In genomic region chr6:99172589-99172986, GRCm38 (mm10) we compare ENCODE assay signal across 14 mouse cellular contexts.
DNase-seq lines count a peak whose midpoint lies in the region; ATAC-seq and TF ChIP-seq lines count a peak whose summit lies in the region.
"Had no signal": no experiment of that assay in that cellular context is flagged by ENCODE, and none has a peak within 500 bp of the region (broad histone marks: within the 10 kb centered on the region; RNA-seq: fewer than 3 reads in every experiment).

No protein-coding gene starts in this region.

- no peak for TF ChIP-seq POLR2A in kidney, adult 2 months (IDR thresholded peaks at IDR 0.05; ENCODE audit: low read depth, low read length)
- no peak for TF ChIP-seq POLR2A in MEL (IDR thresholded peaks at IDR 0.05; ENCODE audit: control insufficient read depth in 1 of 2, insufficient read depth in 1 of 2, low read depth in 1 of 2, low read length in 2 of 2, poor library complexity in 1 of 2)

- H3K4me1 ChIP-seq in kidney, adult 2 months (ENCODE audit: control insufficient read depth, insufficient read depth, low read length) = peaks cover 3% of the 10 kb centered on the region
- peaks cover 19 to 25% of the 10 kb centered on the region in 2 experiments for H3K4me1 ChIP-seq in MEL (ENCODE audit: control insufficient read depth in 1 of 2, insufficient read depth in 2 of 2, low read length in 2 of 2)
- peaks cover 36% of the 10 kb centered on the region for H3K4me1 ChIP-seq in heart, postnatal 0 days (ENCODE audit: control insufficient read depth, insufficient read depth)
- H3K4me1 ChIP-seq in liver, embryonic 16.5 days (ENCODE audit: control insufficient read depth, low read depth, low read length) = peaks cover 9% of the 10 kb centered on the region

- 92% methylated on average over 6 of the region's 6 CpGs for WGBS in kidney, adult 2 months
- WGBS in heart, postnatal 0 days = 49% methylated on average over 6 of the region's 6 CpGs
- 41% methylated on average over 6 of the region's 6 CpGs for whole genome bisulfite sequencing in liver, embryonic 16.5 days (ENCODE audit: insufficient replicate concordance)

- H3K27ac ChIP-seq in kidney, adult 2 months (ENCODE audit: insufficient read depth, low read depth, low read length) = peak overlapping the region; percentile 16; the same call in 1 of the 2 replicates
- peak overlapping the region; percentile 48 for H3K27ac ChIP-seq in MEL (ENCODE audit: control insufficient read depth, low read depth, low read length)
- peak overlapping the region; percentile 67 for H3K27ac ChIP-seq in heart, postnatal 0 days (ENCODE audit: low read depth)
- H3K27ac ChIP-seq in liver, embryonic 16.5 days (ENCODE audit: low read length) = peak overlapping the region; percentile 82
- H3K27ac ChIP-seq: hindbrain, embryonic 14.5 days; kidney, postnatal 0 days; limb, embryonic 12.5 days; midbrain, embryonic 12.5 days had no signal

- no peak overlapping the region for H3K4me3 ChIP-seq in kidney, adult 2 months (ENCODE audit: insufficient read depth, low read depth, low read length)
- H3K4me3 ChIP-seq in MEL (ENCODE audit: control insufficient read depth in 1 of 2, insufficient read depth in 1 of 2, low read depth in 2 of 2, low read length in 2 of 2) = no peak overlapping the region
- H3K4me3 ChIP-seq in heart, postnatal 0 days (ENCODE audit: low read depth, low read length) = no peak overlapping the region
- no peak overlapping the region; the same call in 1 of the 2 replicates for H3K4me3 ChIP-seq in liver, embryonic 16.5 days (ENCODE audit: low read depth, low read length)
- H3K4me3 ChIP-seq: limb, embryonic 12.5 days; midbrain, embryonic 12.5 days had no signal

- no peak for TF ChIP-seq CTCF in kidney, adult 2 months (conservative IDR thresholded peaks at IDR 0.05; ENCODE audit: insufficient read depth, insufficient read length, low read depth, low read length)
- no peak for TF ChIP-seq CTCF in MEL (IDR thresholded peaks at IDR 0.05 in 2 of 3, conservative IDR thresholded peaks at IDR 0.05 in 1 of 3; ENCODE audit: control insufficient read depth in 1 of 3, insufficient read depth in 1 of 3, low read depth in 2 of 3, low read length in 3 of 3, poor library complexity in 1 of 3, severe bottlenecking in 1 of 3)
- TF ChIP-seq CTCF in heart, postnatal 0 days (IDR thresholded peaks at IDR 0.05; ENCODE audit: low read depth) = no peak

- TF ChIP-seq RAD21 in MEL (IDR thresholded peaks at IDR 0.05; ENCODE audit: low read depth, low read length) = no peak

- TF ChIP-seq EP300 in MEL (IDR thresholded peaks at IDR 0.05; ENCODE audit: low read depth in 1 of 2, low read length in 2 of 2) = peak in 1 of 2 experiments; percentile 32; a peak in 1 of 4 replicates
- no peak for TF ChIP-seq EP300 in heart, postnatal 0 days (IDR thresholded peaks at IDR 0.05; ENCODE audit: low read depth)

- H3K4me2 ChIP-seq in heart, postnatal 0 days (ENCODE audit: low read depth, low read length) = no peak overlapping the region
- peak overlapping the region; percentile 37 for H3K4me2 ChIP-seq in liver, embryonic 16.5 days (ENCODE audit: low read depth, low read length)
- H3K4me2 ChIP-seq: hindbrain, embryonic 14.5 days; limb, embryonic 12.5 days; midbrain, embryonic 12.5 days had no signal

- ATAC-seq in heart, postnatal 0 days (ENCODE audit: insufficient read depth, low read depth) = no peak
- no peak for ATAC-seq in liver, embryonic 16.5 days (ENCODE audit: low read depth)
- ATAC-seq: forebrain, embryonic 14.5 days had no signal

- H3K36me3 ChIP-seq in kidney, adult 2 months (ENCODE audit: control insufficient read depth, insufficient read depth, low read length) = no peaks in the 10 kb centered on the region
- peaks cover 0 to 25% of the 10 kb centered on the region in 2 experiments; a peak in 2 of 4 replicates for H3K36me3 ChIP-seq in MEL (ENCODE audit: control insufficient read depth in 1 of 2, insufficient read depth in 2 of 2, low read length in 2 of 2)
- H3K36me3 ChIP-seq in heart, postnatal 0 days (replicated peaks; ENCODE audit: control insufficient read depth, insufficient read depth, low read length) = no peaks in the 10 kb centered on the region
- H3K36me3 ChIP-seq in liver, embryonic 16.5 days (ENCODE audit: control insufficient read depth, insufficient read depth) = no peaks in the 10 kb centered on the region
- H3K36me3 ChIP-seq: limb, embryonic 12.5 days; midbrain, embryonic 12.5 days had no signal

- no peak overlapping the region for H3K9ac ChIP-seq in MEL (ENCODE audit: control insufficient read depth, low read depth, low read length, poor library complexity, severe bottlenecking)
- no peak overlapping the region for H3K9ac ChIP-seq in heart, postnatal 0 days (replicated peaks; ENCODE audit: low read depth, low read length)
- no peak overlapping the region for H3K9ac ChIP-seq in liver, embryonic 16.5 days (ENCODE audit: low read depth, low read length)
- H3K9ac ChIP-seq: hindbrain, embryonic 14.5 days; limb, embryonic 12.5 days; midbrain, embryonic 12.5 days had no signal

- H3K79me2 ChIP-seq in MEL (ENCODE audit: control insufficient read depth, insufficient read depth, low read length, poor library complexity) = no peaks in the 10 kb centered on the region

- no peak for DNase-seq in kidney, adult 2 months
- DNase-seq in kidney, postnatal 4 days = no peak
- DNase-seq in MEL (ENCODE audit: low read depth, low spot score) = no peak
- no peak for DNase-seq in heart, postnatal 0 days (ENCODE audit: low spot score)
- DNase-seq in layer of hippocampus, adult 18-20 months (ENCODE audit: low spot score in 2 of 2) = no peak
- DNase-seq in kidney, postnatal 14 days = no peak
- DNase-seq: adrenal gland, postnatal 14 days; layer of hippocampus, postnatal 36 days had no signal

- no peaks in the 10 kb centered on the region for H3K9me3 ChIP-seq in MEL (replicated peaks; ENCODE audit: insufficient read depth, low read length)
- no peaks in the 10 kb centered on the region for H3K9me3 ChIP-seq in heart, postnatal 0 days (replicated peaks; ENCODE audit: control insufficient read depth, low read length)
- no peaks in the 10 kb centered on the region for H3K9me3 ChIP-seq in liver, embryonic 16.5 days (replicated peaks; ENCODE audit: control insufficient read depth, low read length)
- H3K9me3 ChIP-seq: limb, embryonic 12.5 days; midbrain, embryonic 12.5 days had no signal

- no peaks in the 10 kb centered on the region for H3K27me3 ChIP-seq in kidney, adult 2 months (replicated peaks; ENCODE audit: control insufficient read depth, insufficient read depth, low read length)
- no peaks in the 10 kb centered on the region for H3K27me3 ChIP-seq in MEL (ENCODE audit: control insufficient read depth in 1 of 2, insufficient read depth in 2 of 2, low read length in 2 of 2)
- H3K27me3 ChIP-seq in heart, postnatal 0 days (ENCODE audit: control insufficient read depth, insufficient read depth, low read length) = no peaks in the 10 kb centered on the region
- H3K27me3 ChIP-seq in liver, embryonic 16.5 days (ENCODE audit: control insufficient read depth, insufficient read depth, low read depth, low read length) = no peaks in the 10 kb centered on the region
- H3K27me3 ChIP-seq: limb, embryonic 12.5 days; midbrain, embryonic 12.5 days had no signal

TF ChIP-seq in MEL, 35 proteins besides CTCF, POLR2A, EP300 and RAD21:
- TF ChIP-seq ELF1 (IDR thresholded peaks at IDR 0.05; ENCODE audit: low read depth, low read length) = 0 out of 2 replicates have a peak, but pooled peaks have one; percentile 13
- TF ChIP-seq MAZ (IDR thresholded peaks at IDR 0.05; ENCODE audit: low read depth, low read length) = no peak
- TF ChIP-seq CHD2 (IDR thresholded peaks at IDR 0.05; ENCODE audit: low read length) = no peak
- no peak for TF ChIP-seq ETS1 (IDR thresholded peaks at IDR 0.05; ENCODE audit: low read depth, low read length)
- TF ChIP-seq E2F4 (IDR thresholded peaks at IDR 0.05; ENCODE audit: borderline replicate concordance, low read depth, low read length) = no peak
- TF ChIP-seq MYC (IDR thresholded peaks at IDR 0.05; ENCODE audit: low read depth, low read length) = no peak
- no peak for TF ChIP-seq MYB (IDR thresholded peaks at IDR 0.05; ENCODE audit: low read depth, low read length)
- no peak for TF ChIP-seq MAFK (IDR thresholded peaks at IDR 0.05; ENCODE audit: borderline replicate concordance, low read depth, low read length)

Comparison
In these comparisons a context has a peak if more than half of its experiments do, and no peak if none do; other contexts are left out.
1. H3K27ac ChIP-seq: peak in every context shown above with its lines; median percentile 82 in liver, embryonic 16.5 days; 67 in heart, postnatal 0 days; 48 in MEL; 16 in kidney, adult 2 months.